Mouse (Mus musculus): ENCODE results near the gene Nfix. TPM values are rescaled to one million over a fixed set of nuclear protein-coding genes. Genes with fewer than 3 reads are reported as not detected.
A peak's percentile ranks its signal among the peaks of the same experiment; 100 is the strongest.

The Nfix gene
- polyA plus RNA-seq, 1 experiment from 2014 or later = 18.4 TPM

- Histone ChIP-seq H3K9ac (no peak overlapping the region), H3K9me3 (no peaks in the 10 kb centered on the region), H3K4me3 (no peak overlapping the region), H3K36me3 (peaks cover 22% of the 10 kb centered on the region), H3K27ac (no peak overlapping the region), H3K4me1 (peaks cover 68% of the 10 kb centered on the region), H3K27me3 (peaks cover under 1% of the 10 kb centered on the region; the same call in 1 of the 2 replicates), H3K4me2 (replicated peaks) (no peak overlapping the region)
- WGBS = 64% methylated on average over 3 of the region's 3 CpGs
- no peak for ATAC-seq (ENCODE audit: insufficient number of reproducible peaks, insufficient read depth, low FRiP score, low TSS enrichment)
Measured at GRCm38 (mm10) chr8:84728474-84728873, 71.7 kb downstream of the Nfix start.

- WGBS = 34% methylated on average over 3 of the region's 3 CpGs
- Histone ChIP-seq H3K4me2 (replicated peaks) (no peak overlapping the region), H3K9ac (no peak overlapping the region), H3K4me3 (no peak overlapping the region), H3K27ac (peak overlapping the region; percentile 58), H3K36me3 (peaks cover 29% of the 10 kb centered on the region), H3K9me3 (no peaks in the 10 kb centered on the region), H3K4me1 (peaks cover 68% of the 10 kb centered on the region), H3K27me3 (no peaks in the 10 kb centered on the region)
- no peak for ATAC-seq (ENCODE audit: insufficient number of reproducible peaks, insufficient read depth, low FRiP score, low TSS enrichment)
Measured at GRCm38 (mm10) chr8:84725941-84726259, 74.2 kb downstream of the Nfix start.

GRCm38 (mm10) chr8:84725246-84725940 is 74.8 kb downstream of the Nfix start:
- no peak overlapping the region for H3K4me3 ChIP-seq
- H3K9me3 ChIP-seq = no peaks in the 10 kb centered on the region
- peaks cover 63% of the 10 kb centered on the region for H3K4me1 ChIP-seq

GRCm38 (mm10) chr8:84724683-84725082 is 75.5 kb downstream of the Nfix start:
- H3K27ac ChIP-seq = peak overlapping the region; percentile 99
- no peaks in the 10 kb centered on the region for H3K9me3 ChIP-seq
- peaks cover 37% of the 10 kb centered on the region for H3K36me3 ChIP-seq
- ATAC-seq (ENCODE audit: insufficient number of reproducible peaks, insufficient read depth, low FRiP score, low TSS enrichment) = no peak
- H3K9ac ChIP-seq = peak overlapping the region; percentile 34; the same call in 1 of the 2 replicates
- H3K27me3 ChIP-seq = 0 out of 2 replicates have a peak, but pooled peaks cover 6% of the 10 kb centered on the region
- 0 out of 2 replicates have a peak overlapping the region, but pooled peaks have one; percentile 14 for H3K4me3 ChIP-seq
- 41% methylated on average over 9 of the region's 9 CpGs for WGBS
- H3K4me1 ChIP-seq = peaks cover 59% of the 10 kb centered on the region
- H3K4me2 ChIP-seq (replicated peaks) = peak overlapping the region; percentile 19; the same call in 1 of the 2 replicates

More at GRCm38 (mm10) chr8:84725246-84725940, 74.8 kb downstream of the Nfix start:
- Histone ChIP-seq H3K36me3 (peaks cover 29% of the 10 kb centered on the region), H3K9ac (no peak overlapping the region), H3K27ac (peak overlapping the region; percentile 99), H3K27me3 (no peaks in the 10 kb centered on the region), H3K4me2 (replicated peaks) (peak overlapping the region; percentile 19; the same call in 1 of the 2 replicates)
- ATAC-seq (ENCODE audit: insufficient number of reproducible peaks, insufficient read depth, low FRiP score, low TSS enrichment) = no peak
- 57% methylated on average over 10 of the region's 10 CpGs for WGBS

GRCm38 (mm10) chr8:84723571-84723900 is 76.6 kb downstream of the Nfix start:
- Histone ChIP-seq H3K27me3 (peaks cover 10% of the 10 kb centered on the region; the same call in 1 of the 2 replicates), H3K4me1 (peaks cover 56% of the 10 kb centered on the region), H3K36me3 (peaks cover 47% of the 10 kb centered on the region), H3K9ac (peak overlapping the region; percentile 34), H3K9me3 (no peaks in the 10 kb centered on the region), H3K4me3 (peak overlapping the region; percentile 14), H3K27ac (peak overlapping the region; percentile 99), H3K4me2 (replicated peaks) (peak overlapping the region; percentile 44)
- WGBS = 12% methylated on average over 7 of the region's 7 CpGs
- ATAC-seq (ENCODE audit: insufficient number of reproducible peaks, insufficient read depth, low FRiP score, low TSS enrichment) = 0 out of 2 replicates have a peak, but pooled peaks have one; percentile 1

- H3K4me1 ChIP-seq = peaks cover 51% of the 10 kb centered on the region
- H3K27ac ChIP-seq = peak within 1 kb of the TSS; percentile 99
- peaks cover 50% of the 10 kb centered on the region for H3K36me3 ChIP-seq
- H3K4me2 ChIP-seq (replicated peaks) = peak within 1 kb of the TSS; percentile 44
- WGBS = 6% methylated on average over 10 of the region's 10 CpGs
- peak within 1 kb of the TSS; percentile 14 for H3K4me3 ChIP-seq
- H3K9ac ChIP-seq = peak within 1 kb of the TSS; percentile 34
- peak; percentile 90 for ATAC-seq (ENCODE audit: insufficient number of reproducible peaks, insufficient read depth, low FRiP score, low TSS enrichment)
- H3K27me3 ChIP-seq = peaks cover 13% of the 10 kb centered on the region; the same call in 1 of the 2 replicates
- H3K9me3 ChIP-seq = no peaks in the 10 kb centered on the region
Measured at GRCm38 (mm10) chr8:84722850-84723570, 77.1 kb downstream of the Nfix start, which contains the start of gene G430095P16Rik. TSS of gene G430095P16Rik (plus strand) at chr8:84723007.

- H3K36me3 ChIP-seq = peaks cover 49% of the 10 kb centered on the region
- H3K27ac ChIP-seq = peak overlapping the region; percentile 99
- H3K27me3 ChIP-seq = peaks cover 14% of the 10 kb centered on the region
- H3K9ac ChIP-seq = peak overlapping the region; percentile 34; the same call in 1 of the 2 replicates
- peak overlapping the region; percentile 44 for H3K4me2 ChIP-seq (replicated peaks)
- peaks cover 51% of the 10 kb centered on the region for H3K4me1 ChIP-seq
- H3K9me3 ChIP-seq = no peaks in the 10 kb centered on the region
- ATAC-seq (ENCODE audit: insufficient number of reproducible peaks, insufficient read depth, low FRiP score, low TSS enrichment) = no peak
- peak overlapping the region; percentile 14; the same call in 1 of the 2 replicates for H3K4me3 ChIP-seq
- WGBS = 42% methylated on average over 6 of the region's 6 CpGs
Measured at GRCm38 (mm10) chr8:84722530-84722849, 77.7 kb downstream of the Nfix start.

- Histone ChIP-seq H3K9ac (no peak overlapping the region), H3K9me3 (no peaks in the 10 kb centered on the region), H3K4me1 (peaks cover 53% of the 10 kb centered on the region), H3K4me3 (no peak overlapping the region), H3K27me3 (peaks cover 38% of the 10 kb centered on the region), H3K36me3 (peaks cover 37% of the 10 kb centered on the region), H3K27ac (no peak overlapping the region), H3K4me2 (replicated peaks) (no peak overlapping the region)
- ATAC-seq (ENCODE audit: insufficient number of reproducible peaks, insufficient read depth, low FRiP score, low TSS enrichment) = no peak
- 83% methylated on average over 5 of the region's 5 CpGs for WGBS
Measured at GRCm38 (mm10) chr8:84718959-84719690, 81.0 kb downstream of the Nfix start.

- Histone ChIP-seq H3K9me3 (no peaks in the 10 kb centered on the region), H3K4me3 (no peak overlapping the region), H3K9ac (no peak overlapping the region), H3K27ac (no peak overlapping the region), H3K4me1 (peaks cover 53% of the 10 kb centered on the region), H3K4me2 (replicated peaks) (no peak overlapping the region), H3K36me3 (peaks cover 40% of the 10 kb centered on the region), H3K27me3 (peaks cover 41% of the 10 kb centered on the region)
- no peak for ATAC-seq (ENCODE audit: insufficient number of reproducible peaks, insufficient read depth, low FRiP score, low TSS enrichment)
- WGBS = 82% methylated on average over 5 of the region's 5 CpGs
Measured at GRCm38 (mm10) chr8:84718476-84718875, 81.7 kb downstream of the Nfix start.

- no peak for ATAC-seq (ENCODE audit: insufficient number of reproducible peaks, insufficient read depth, low FRiP score, low TSS enrichment)
- no peak overlapping the region for H3K4me3 ChIP-seq
- H3K9me3 ChIP-seq = no peaks in the 10 kb centered on the region
- 73% methylated on average over 11 of the region's 11 CpGs for WGBS
- peaks cover 53% of the 10 kb centered on the region for H3K4me1 ChIP-seq
- H3K4me2 ChIP-seq (replicated peaks) = no peak overlapping the region
- H3K9ac ChIP-seq = no peak overlapping the region
- peaks cover 40% of the 10 kb centered on the region for H3K36me3 ChIP-seq
- H3K27me3 ChIP-seq = peaks cover 41% of the 10 kb centered on the region
- H3K27ac ChIP-seq = peak overlapping the region; percentile 50
Measured at GRCm38 (mm10) chr8:84716790-84717189, 83.4 kb downstream of the Nfix start.

GRCm38 (mm10) chr8:84715893-84716468 is 84.2 kb downstream of the Nfix start:
- ATAC-seq (ENCODE audit: insufficient number of reproducible peaks, insufficient read depth, low FRiP score, low TSS enrichment) = no peak
- peaks cover 41% of the 10 kb centered on the region for H3K27me3 ChIP-seq
- peak overlapping the region; percentile 11; the same call in 1 of the 2 replicates for H3K9ac ChIP-seq
- WGBS = 6% methylated on average over 27 of the region's 27 CpGs
- H3K4me3 ChIP-seq = no peak overlapping the region
- peak overlapping the region; percentile 52 for H3K27ac ChIP-seq
- peaks cover 56% of the 10 kb centered on the region for H3K4me1 ChIP-seq
- H3K36me3 ChIP-seq = peaks cover 33% of the 10 kb centered on the region
- peak overlapping the region; percentile 19; the same call in 1 of the 2 replicates for H3K4me2 ChIP-seq (replicated peaks)
- no peaks in the 10 kb centered on the region for H3K9me3 ChIP-seq
